Mouse (Mus musculus) thymus, adult 2 months (tissue): ENCODE results near the gene Taf9b. TPM values are rescaled to one million over a fixed set of nuclear protein-coding genes. Genes with fewer than 3 reads are reported as not detected.

Experiments
- DNase-seq: peaks from one replicate; pipeline ENCODE4 v3.0.0; 2021
- H3K27ac ChIP-seq: fragments of 200-500 bp; 2 replicates; pipeline ENCODE4 v1.5.1; 2012; ENCODE audit warnings: low read length, control low read depth; ENCODE audit not compliant: control insufficient read depth, insufficient read depth
- H3K27me3 ChIP-seq: fragments of 200-500 bp; 2 replicates; pipeline ENCODE4 v1.6.1; 2012; ENCODE audit warnings: mild to moderate bottlenecking, low read length, moderate library complexity, mixed read lengths; ENCODE audit not compliant: control insufficient read depth, insufficient read depth
- H3K36me3 ChIP-seq: fragments of 200-500 bp; 2 replicates; pipeline ENCODE4 v1.6.1; 2012; ENCODE audit warnings: mild to moderate bottlenecking, low read length, moderate library complexity; ENCODE audit not compliant: control insufficient read depth, insufficient read depth
- H3K4me1 ChIP-seq: fragments of 200-500 bp; replicated peaks from 2 replicates; pipeline ENCODE4 v1.6.1; 2012; ENCODE audit warnings: low read length; ENCODE audit not compliant: control insufficient read depth, insufficient read depth
- H3K4me3 ChIP-seq: fragments of 200-500 bp; 2 replicates; pipeline ENCODE4 v1.5.1; 2012; ENCODE audit warnings: mild to moderate bottlenecking, low read length, control low read depth, moderate library complexity; ENCODE audit not compliant: control insufficient read depth, insufficient read depth
- CTCF ChIP-seq: fragments of 200-500 bp; IDR thresholded peaks from 2 replicates; pipeline ENCODE4 v1.5.1; 2012; ENCODE audit warnings: mild to moderate bottlenecking, control low read depth, low read length, moderate library complexity, borderline replicate concordance; ENCODE audit not compliant: control insufficient read depth, poor library complexity, insufficient read depth; ENCODE audit errors: extremely low read depth
- POLR2A ChIP-seq: fragments of 200-500 bp; IDR thresholded peaks from 2 replicates; pipeline ENCODE4 v1.6.1; 2012; ENCODE audit warnings: mild to moderate bottlenecking, low read length, control low read depth, moderate library complexity; ENCODE audit not compliant: control insufficient read depth, poor library complexity, insufficient read depth; ENCODE audit errors: extremely low read depth
- WGBS: fragments of 180-500 bp; shearing (Covaris S2); methylation state at CpG from one replicate; pipeline ENCODE4 v1.1.7; 2018; 5-methylcytosine and 5-hydroxymethylcytosine counted together
- polyA plus RNA-seq: library from polyadenylated mRNA; depleted of rRNA; stranded (reverse); fragments of >200 nt; gene quantifications from 2 replicates; pipeline ENCODE4 v1.2.3, GENCODE M21; 2012; rRNA removed

Taf9b gene
- polyA plus RNA-seq, 1 experiment = 5.5 TPM

GRCm38 (mm10) chrX:106176331-106176730 is 44.6 kb downstream of the Taf9b start:
- DNase-seq = no peak
- Histone ChIP-seq H3K4me1 (0 out of 2 replicates have a peak, but pooled peaks cover 2% of the 10 kb centered on the region), H3K27ac (no peak overlapping the region), H3K36me3 (no peaks in the 10 kb centered on the region), H3K4me3 (no peak overlapping the region), H3K27me3 (no peaks in the 10 kb centered on the region)
- 92% methylated on average over 9 of the region's 9 CpGs for WGBS
- TF ChIP-seq CTCF (no peak), POLR2A (no peak)

- H3K27me3 ChIP-seq = no peaks in the 10 kb centered on the region
- peak; percentile 42 for DNase-seq
- TF ChIP-seq POLR2A (no peak), CTCF (no peak)
- no peak overlapping the region for H3K4me3 ChIP-seq
- H3K27ac ChIP-seq = no peak overlapping the region; the same call in 1 of the 2 replicates
- WGBS = 8% methylated on average over 5 of the region's 6 CpGs
- 0 out of 2 replicates have a peak, but pooled peaks cover 3% of the 10 kb centered on the region for H3K4me1 ChIP-seq
- H3K36me3 ChIP-seq = no peaks in the 10 kb centered on the region
Measured at GRCm38 (mm10) chrX:106171853-106172154, 49.2 kb downstream of the Taf9b start.

GRCm38 (mm10) chrX:106171106-106171852 is 49.7 kb downstream of the Taf9b start:
- DNase-seq = peak; percentile 79
- WGBS = 4% methylated on average over 18 of the region's 18 CpGs
- H3K4me1 ChIP-seq = 0 out of 2 replicates have a peak, but pooled peaks cover 3% of the 10 kb centered on the region
- H3K27ac ChIP-seq = peak overlapping the region; percentile 79
- TF ChIP-seq CTCF = no peak
- TF ChIP-seq POLR2A = no peak
- no peaks in the 10 kb centered on the region for H3K27me3 ChIP-seq
- H3K4me3 ChIP-seq = peak overlapping the region; percentile 71
- H3K36me3 ChIP-seq = no peaks in the 10 kb centered on the region

- no peaks in the 10 kb centered on the region for H3K4me1 ChIP-seq
- no peaks in the 10 kb centered on the region for H3K27me3 ChIP-seq
- DNase-seq = no peak
- H3K4me3 ChIP-seq = no peak overlapping the region
- no peak overlapping the region for H3K27ac ChIP-seq
- H3K36me3 ChIP-seq = no peaks in the 10 kb centered on the region
- TF ChIP-seq CTCF (no peak), POLR2A (no peak)
- WGBS = 14% methylated on average over 1 of the region's 1 CpGs
Measured at GRCm38 (mm10) chrX:106165089-106165488, 55.9 kb downstream of the Taf9b start.

- WGBS = 83% methylated on average over 5 of the region's 5 CpGs
- no peak overlapping the region for H3K4me3 ChIP-seq
- no peak for DNase-seq
- H3K27ac ChIP-seq = no peak overlapping the region
- H3K4me1 ChIP-seq = no peaks in the 10 kb centered on the region
- H3K27me3 ChIP-seq = no peaks in the 10 kb centered on the region
- TF ChIP-seq POLR2A (no peak), CTCF (no peak)
- H3K36me3 ChIP-seq = no peaks in the 10 kb centered on the region
Measured at GRCm38 (mm10) chrX:106164555-106164954, 56.4 kb downstream of the Taf9b start.

GRCm38 (mm10) chrX:106163995-106164394 is 57.0 kb downstream of the Taf9b start:
- H3K36me3 ChIP-seq = no peaks in the 10 kb centered on the region
- no peaks in the 10 kb centered on the region for H3K27me3 ChIP-seq
- 46% methylated on average over 5 of the region's 5 CpGs for WGBS
- DNase-seq = no peak
- H3K27ac ChIP-seq = no peak overlapping the region
- TF ChIP-seq CTCF (no peak), POLR2A (no peak)
- H3K4me1 ChIP-seq = no peaks in the 10 kb centered on the region
- H3K4me3 ChIP-seq = no peak overlapping the region

Other genes starting within 250 kb of the Taf9b start
- gene Magt1, start 209.3 kb downstream of the Taf9b start, polyA plus RNA-seq = 6.6 TPM in 2 replicates
- gene Cox7b, start 205.5 kb downstream of the Taf9b start, polyA plus RNA-seq = 112 and 183 TPM in 2 replicates
- 4.6 and 5.2 TPM in 2 replicates for gene Atp7a, start 193.9 kb downstream of the Taf9b start, polyA plus RNA-seq
- 0.87 and 1.3 TPM in 2 replicates for gene Tlr13, start 78.0 kb downstream of the Taf9b start, polyA plus RNA-seq
- 115 and 117 TPM in 2 replicates for gene Pgk1, start 34.1 kb downstream of the Taf9b start, polyA plus RNA-seq
- not detected in 2 replicates for gene Fnd3c2, start 34.2 kb upstream of the Taf9b start, polyA plus RNA-seq